Mouse (Mus musculus) liver, adult 2 months (tissue): ENCODE measurements around the gene Fam57b.

ENCODE experiments used
- CTCF ChIP-seq: fragments of 200-500 bp; IDR thresholded peaks from 2 replicates; pipeline ENCODE4 v1.5.1; 2011; ENCODE audit warnings: low read depth, low read length, control low read depth
- POLR2A ChIP-seq: fragments of 200-500 bp; IDR thresholded peaks from 2 replicates; pipeline ENCODE4 v1.6.1; 2011; ENCODE audit warnings: low read length, control low read depth; ENCODE audit not compliant: insufficient read depth; ENCODE audit errors: extremely low read depth

GRCm38 (mm10) chr7:126843276-126843675 is 45.8 kb downstream of the Fam57b start:
- TF ChIP-seq CTCF (no peak), POLR2A (no peak)
